Mouse (Mus musculus) mouse embryonic stem cell (cell line): Measurements from ENCODE around the gene Terf2ip.

Experiments used
- in situ Hi-C, 2 experiments: fragments of 300-500 bp; cut with MboI; formaldehyde crosslinking; loops; 1 replicate in 1 of 2; 3 replicates in 1 of 2; pipeline ENCODE4 v1.14.3; 2019 to 2020; ENCODE audit warnings: low sequenced_read_pairs in 2 of 2, low pct_unique_long_range_greater_than_20kb in 1 of 2, mixed read lengths in 1 of 2; ENCODE audit not compliant: unreplicated experiment in 1 of 2

Terf2ip gene

DNA sequence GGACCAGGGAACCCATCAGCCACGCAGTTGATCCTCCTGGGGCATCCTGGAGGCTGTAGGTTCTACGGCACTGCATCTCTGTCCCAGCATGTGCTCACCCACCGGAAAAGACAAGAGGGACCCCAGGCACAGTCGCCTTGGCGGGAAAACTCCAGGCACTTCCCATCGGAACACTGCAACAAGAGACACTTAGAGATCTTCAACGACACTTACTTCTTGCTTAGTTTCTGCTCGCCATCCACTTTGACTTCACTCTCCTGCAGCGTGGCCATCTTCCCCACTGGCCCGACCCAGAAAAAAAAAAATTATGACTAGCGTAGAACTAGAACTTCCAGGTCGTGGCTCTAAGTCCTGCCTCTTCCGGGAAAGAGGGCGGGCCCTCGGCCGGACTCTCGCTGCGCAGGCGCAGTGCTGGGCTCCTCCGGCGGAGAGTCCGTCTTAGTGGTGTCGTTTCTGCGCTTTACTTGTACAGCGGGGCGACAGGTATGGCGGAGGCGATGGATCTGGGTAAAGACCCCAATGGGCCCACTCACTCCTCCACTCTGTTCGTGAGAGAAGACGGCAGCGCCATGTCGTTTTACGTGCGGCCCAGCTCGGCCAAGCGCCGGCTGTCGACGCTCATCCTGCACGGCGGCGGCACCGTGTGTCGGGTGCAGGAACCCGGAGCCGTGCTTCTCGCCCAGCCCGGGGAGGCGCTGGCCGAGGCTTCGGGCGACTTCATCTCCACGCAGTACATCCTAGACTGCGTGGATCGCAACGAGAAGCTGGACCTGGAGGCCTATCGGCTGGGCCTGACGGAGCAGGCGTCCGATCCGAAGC lies at the start of gene Terf2ip, which contains the start of gene Kars:
Gene Terf2ip, plus strand, starts transcription at position 402 of the 819 bp plus-strand sequence.
Gene Kars, minus strand, starts transcription at position 327 of the 819 bp plus-strand sequence.
- in situ Hi-C loops, result no loop called here

DNA sequence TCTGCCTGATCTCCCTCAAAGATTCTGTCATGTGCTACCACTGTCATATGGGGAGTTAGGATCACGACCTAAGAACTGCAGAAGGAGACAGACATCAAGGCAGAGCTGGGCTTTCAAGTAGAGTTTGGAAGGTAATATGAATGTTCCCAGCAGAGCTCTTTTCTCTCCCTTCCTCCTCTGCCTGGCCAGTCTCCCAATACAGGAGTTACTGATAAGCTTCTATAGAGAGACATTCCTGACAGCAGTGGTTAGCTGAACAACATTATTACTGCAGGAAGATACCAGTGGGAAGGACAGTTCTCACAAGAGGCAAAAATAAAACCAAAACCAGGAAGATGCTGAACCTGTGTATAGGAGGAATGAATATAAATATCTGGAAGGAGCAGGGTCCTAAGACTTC lies 48.6 kb upstream of the Terf2ip start:
- in situ Hi-C loops, result no loop called here

GRCm38 (mm10) chr8:111963091-111963490 lies 48.1 kb upstream of the Terf2ip start:
- in situ Hi-C loops, result no loop called here

- in situ Hi-C loops, result no loop called here
These were observed 47.7 kb upstream of the Terf2ip start for GRCm38 (mm10) chr8:111963546-111963945.

- in situ Hi-C loops, result no loop called here
These were observed 46.8 kb upstream of the Terf2ip start for GRCm38 (mm10) chr8:111964351-111964750.

DNA sequence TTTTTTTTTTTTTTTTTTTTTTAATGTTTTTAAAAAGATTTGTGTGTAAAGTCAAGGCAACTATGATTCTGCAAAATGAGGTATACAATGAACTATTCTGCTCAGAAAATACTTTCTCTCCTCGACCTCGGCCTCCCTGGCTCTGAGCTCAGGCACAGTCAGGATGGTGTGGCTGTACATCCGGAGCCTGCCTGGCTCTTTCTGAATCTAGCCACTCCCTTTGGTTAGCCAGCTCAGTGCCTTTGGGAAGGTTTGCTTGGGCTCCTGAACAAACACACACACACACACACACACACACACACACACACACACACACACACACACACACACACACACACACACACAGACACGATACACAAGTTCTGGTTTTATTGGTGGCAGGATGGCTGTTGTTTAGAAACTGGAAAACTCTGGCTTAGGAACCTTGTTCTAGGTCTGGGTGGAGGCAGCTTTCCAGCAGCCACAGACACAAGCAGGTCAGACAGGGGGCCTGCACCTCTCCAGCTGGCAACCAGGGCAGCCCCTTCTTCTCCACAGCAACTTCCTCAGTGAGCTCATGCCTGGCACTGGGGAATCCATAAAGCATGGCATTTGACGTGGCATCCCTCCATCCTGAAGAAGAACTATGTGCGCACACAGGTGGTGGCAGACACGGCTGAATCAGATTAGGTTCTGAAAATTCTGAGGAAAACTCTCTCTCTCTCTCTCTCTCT lies 46.2 kb upstream of the Terf2ip start:
- in situ Hi-C loops, result no loop called here

DNA sequence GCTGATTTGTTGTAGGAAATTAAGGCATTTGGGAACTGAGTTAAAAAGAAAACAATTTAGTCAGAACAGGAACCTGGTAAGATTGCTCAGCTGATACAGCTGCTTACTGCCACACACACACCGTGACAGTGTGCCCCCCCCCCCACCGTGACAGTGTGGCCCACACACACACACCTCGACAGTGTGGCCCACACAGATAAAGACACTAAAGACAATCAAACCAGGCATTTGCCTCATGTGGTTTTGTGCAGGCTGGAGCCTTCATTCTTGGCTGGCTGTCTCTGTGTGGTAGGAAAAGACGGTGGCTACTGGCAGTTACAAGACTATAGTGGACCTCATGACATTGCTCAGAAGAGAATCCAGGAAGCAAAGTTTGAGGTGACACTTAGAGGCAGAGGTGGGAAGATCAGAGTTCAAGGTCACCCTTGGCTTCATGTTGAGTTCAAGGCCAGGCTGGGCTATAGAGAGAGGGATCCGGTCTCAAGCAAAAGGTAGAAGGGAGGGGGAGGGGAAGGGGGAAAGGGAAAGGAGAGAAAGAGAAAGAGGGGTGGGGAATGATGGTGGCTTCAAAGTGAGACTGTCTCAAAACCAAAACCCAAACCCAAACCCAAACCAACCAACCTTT lies 43.8 kb upstream of the Terf2ip start:
- in situ Hi-C loops, result no loop called here

GRCm38 (mm10) chr8:111968541-111968940 lies 42.7 kb upstream of the Terf2ip start:
- in situ Hi-C loops, result no loop called here

DNA sequence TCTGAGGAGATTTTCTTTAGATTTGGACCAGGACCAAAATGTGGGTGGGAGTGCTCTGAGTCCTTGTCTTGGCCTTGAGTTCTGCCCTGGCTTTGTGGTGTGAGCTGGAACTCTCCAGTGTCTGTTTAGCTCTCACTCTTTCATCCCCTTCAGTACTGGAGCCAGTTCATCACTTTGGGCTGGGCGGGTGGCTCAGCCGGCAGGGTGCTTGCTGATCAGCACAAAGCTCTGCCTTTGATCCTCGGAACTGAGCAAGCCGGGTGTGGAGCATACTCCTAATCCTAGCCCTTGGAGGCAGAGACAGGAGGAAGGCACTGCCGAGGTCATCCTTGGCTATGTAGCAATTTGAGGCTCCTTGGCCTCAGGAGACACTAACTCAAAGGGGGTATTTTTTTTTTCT lies 42.2 kb upstream of the Terf2ip start:
- in situ Hi-C loops, result no loop called here

DNA sequence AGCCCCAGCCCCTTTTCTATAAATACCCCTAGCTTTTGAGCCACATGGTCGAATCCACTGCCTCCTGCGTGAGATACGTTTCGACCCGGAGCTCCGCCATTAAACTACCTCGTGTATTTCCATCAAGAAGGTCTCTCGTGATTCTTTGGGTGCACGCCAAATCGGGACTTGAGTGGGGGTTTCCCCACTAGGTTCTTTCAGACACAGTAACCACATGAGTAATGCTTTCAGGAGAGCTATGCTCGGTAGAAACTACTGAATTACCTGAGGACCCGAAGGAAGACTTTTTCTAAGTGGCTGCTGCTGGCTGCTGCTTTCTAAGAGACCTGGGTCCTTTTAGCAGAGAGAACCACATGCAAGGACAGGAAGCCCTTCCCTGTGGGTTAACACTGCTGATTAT lies 37.1 kb upstream of the Terf2ip start:
- in situ Hi-C loops, result no loop called here

- in situ Hi-C loops, result no loop called here
These were observed 35.5 kb upstream of the Terf2ip start for GRCm38 (mm10) chr8:111975706-111976105.

- in situ Hi-C loops, result no loop called here
These were observed 34.9 kb upstream of the Terf2ip start for GRCm38 (mm10) chr8:111976326-111976725.

- in situ Hi-C loops, result no loop called here
These were observed 33.1 kb upstream of the Terf2ip start for GRCm38 (mm10) chr8:111978147-111978546.

DNA sequence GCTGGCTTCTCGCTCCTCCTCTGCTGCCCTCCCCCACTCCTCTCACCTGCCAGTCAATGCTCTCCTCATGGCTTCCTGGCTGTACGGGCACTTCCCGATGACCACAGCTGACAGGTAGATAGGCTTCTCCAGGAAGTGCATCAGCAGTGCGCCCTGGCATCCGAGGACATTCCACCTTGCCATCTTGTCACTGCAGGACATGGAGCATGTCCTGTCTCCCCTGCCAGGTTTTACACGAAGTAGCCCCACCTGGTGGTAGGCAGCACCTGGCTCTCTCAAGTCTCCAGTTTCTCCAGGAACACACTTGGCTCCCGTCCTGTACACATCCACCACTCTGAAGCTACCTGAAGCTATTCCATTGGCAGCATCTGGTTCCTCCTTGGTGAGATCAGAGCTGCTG lies 29.1 kb upstream of the Terf2ip start:
- in situ Hi-C loops, result no loop called here

DNA sequence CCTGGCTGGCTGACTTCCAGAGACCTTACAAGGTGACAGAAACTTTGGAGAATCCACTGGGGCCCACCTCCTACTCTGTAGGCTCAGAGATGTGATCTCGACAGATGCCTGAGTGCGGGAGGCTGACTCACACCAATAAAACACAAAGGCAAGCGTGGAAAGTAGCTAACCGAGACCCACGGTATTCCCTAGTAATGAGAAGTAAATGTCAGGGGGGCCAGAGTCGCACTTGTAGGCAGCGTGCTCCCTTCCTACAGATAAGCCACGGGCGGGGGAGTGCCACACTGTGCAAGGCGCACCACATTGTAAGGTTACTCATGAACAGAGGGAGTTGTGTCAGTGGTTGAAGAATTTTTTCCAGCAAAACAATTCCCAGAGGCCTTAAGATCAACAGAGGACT lies 26.7 kb upstream of the Terf2ip start:
- in situ Hi-C loops, result no loop called here

DNA sequence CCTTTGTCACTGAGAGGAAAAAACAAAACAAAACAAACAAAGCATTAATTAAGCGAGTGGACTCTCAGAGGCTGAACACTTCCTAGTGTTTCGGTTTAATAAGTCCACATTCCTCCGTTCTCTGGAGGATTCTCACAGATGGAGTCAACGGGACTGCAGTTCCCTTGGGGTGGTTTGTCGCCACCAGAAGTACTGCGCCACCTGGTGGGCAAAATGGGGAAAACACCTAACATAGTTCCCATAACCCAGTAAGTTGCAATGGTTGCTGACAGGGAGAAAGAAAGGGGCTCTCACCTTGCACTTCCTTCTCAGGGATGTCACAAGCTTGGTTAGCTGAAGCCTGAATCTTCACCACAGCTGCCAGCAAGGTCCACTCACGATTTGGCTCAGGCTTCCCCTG lies 21.3 kb upstream of the Terf2ip start:
- in situ Hi-C loops, result no loop called here

GRCm38 (mm10) chr8:111991278-111991677 lies 19.9 kb upstream of the Terf2ip start:
- in situ Hi-C loops, result no loop called here

GRCm38 (mm10) chr8:111992013-111992702 lies 19.0 kb upstream of the Terf2ip start, which contains the start of gene Adat1:
Adat1 (minus strand) TSS chr8:111992302.
- in situ Hi-C loops, result no loop called here

DNA sequence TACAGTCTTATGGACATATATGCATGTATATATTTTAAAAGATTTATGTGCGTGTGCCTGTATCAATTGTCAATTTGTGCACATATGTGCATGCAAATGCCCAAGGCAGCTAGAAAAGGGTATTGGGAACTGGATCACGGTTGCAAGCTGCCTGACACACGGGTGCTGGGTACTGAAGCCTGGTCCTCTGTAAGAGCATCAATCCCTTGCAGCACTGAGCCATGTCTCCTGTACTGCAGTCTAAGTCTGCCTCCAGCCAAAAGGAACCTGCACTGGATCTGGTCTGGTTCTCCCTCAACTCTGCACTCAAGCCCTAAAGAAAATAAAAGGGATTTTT lies 18.5 kb upstream of the Terf2ip start:
- in situ Hi-C loops, result no loop called here
